Mouse (Mus musculus) central nervous system, embryonic 14 days (tissue): ENCODE data around the gene Gm49396. TPM values are rescaled to one million over a fixed set of nuclear protein-coding genes. Genes with fewer than 3 reads are reported as not detected.

ENCODE experiments used
- polyA plus RNA-seq: library from polyadenylated mRNA; depleted of rRNA; stranded (reverse); fragments of >200 nt; gene quantifications from 2 replicates; pipeline ENCODE4 v1.2.3, GENCODE M21; 2012; rRNA removed

Gm49396 gene
- polyA plus RNA-seq: 6.8 and 8.1 TPM in 2 replicates

GRCm38 (mm10) chr7:30563117-30563905, at the start of gene Gm49396, which contains the start of the genes U2af1l4 and Psenen:
Gene Gm49396 (plus strand): TSS chr7:30563344.
Gene U2af1l4 (plus strand): TSS chr7:30563301.
Gene Psenen (minus strand): TSS chr7:30563627.

DNA sequence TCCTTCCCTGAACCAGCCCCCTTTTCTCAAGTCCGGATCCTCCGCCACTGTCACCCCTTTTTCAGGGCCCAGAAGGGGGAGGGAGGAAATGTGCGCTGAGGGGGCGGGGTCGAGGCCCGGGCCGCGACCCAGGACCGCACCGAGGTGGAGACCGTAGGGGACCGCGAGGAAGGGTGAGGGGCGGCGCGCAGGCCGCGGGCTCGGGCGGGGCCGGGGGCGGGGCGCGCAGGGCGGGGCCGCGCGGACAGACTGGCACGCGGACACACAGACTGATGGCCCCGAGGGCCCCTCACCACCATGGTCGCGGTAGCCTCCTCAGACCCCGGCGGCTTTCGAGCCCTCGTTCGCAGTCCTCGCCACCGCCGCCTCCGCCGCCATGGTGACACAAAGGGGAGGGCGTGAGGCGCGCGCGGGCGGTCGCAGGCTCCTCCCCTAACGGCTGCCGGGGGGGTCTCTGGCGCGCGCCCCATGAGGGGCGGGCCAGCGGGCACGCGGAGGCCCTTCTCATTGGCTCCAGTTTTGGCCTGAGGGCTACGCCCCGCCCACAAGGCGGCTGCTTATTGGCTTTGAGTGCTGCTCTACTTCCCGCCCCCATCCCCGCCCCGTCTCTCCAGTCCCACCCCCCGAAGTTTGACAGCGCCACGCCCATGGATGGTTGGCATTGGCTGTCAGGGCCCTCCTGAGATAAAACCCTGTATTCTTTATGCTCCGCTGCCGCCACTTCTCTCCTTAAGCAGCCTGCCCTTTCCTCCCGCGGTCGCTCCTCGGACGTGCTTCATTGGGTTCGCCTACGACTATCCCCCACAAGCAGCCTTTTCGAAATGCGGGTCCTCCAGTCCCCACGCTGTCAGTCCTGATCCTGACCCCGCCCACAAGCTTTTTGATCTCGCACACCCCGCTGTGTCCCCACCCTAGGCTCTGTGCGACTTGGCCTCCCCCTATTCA, 28.2 kb upstream of the Gm49396 start, which contains the start of gene Arhgap33:
Arhgap33 (minus strand) TSS at position 428 of the 945 bp plus-strand sequence.

DNA sequence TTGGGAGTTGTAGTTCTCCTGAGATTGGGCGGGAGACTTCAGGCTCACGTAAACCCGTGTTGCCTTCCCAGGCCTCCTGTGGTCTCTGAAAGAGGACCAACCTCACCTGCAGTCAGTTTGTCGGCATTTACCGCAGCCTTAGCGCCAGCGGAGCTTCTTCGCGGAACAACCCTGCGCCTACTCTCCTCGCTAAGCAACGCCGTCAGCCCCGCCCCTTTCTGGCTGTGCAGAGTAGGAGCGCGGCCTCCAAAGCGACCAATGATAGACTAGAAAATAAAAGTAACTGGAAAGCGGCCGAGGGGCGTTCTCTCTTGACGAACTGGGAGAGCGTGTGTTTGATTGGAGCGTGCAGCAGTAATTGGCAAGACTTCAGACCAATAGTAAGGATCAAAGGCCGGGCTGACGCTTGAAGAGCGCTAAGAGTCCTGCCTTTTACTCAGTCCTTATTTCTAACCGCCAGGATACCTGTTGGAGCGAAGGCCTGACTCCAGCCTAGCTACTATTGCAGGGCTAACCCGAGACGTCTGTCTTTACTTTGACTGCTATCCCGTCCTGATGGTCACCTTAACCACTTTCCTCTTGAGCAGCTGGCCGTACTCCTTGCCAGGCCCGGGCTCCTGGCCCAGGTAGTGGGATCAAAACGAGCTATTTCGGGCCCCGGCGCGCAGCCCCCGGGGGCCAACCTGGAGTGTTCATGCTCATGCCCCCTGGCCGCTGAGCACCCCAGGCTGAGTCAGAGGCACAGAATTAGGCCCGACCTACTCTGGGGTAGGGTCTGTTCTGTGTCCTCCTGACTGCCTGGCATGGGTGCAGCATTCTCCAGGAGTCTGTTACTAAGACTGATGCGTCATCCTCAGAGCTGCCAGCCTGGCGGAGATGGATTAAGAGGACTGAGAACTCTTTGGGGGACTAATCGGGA, 10.8 kb upstream of the Gm49396 start, which contains the start of the genes Hspb6 and Proser3:
Hspb6 (plus strand) TSS at position 77 of the 919 bp plus-strand sequence.
Proser3 (minus strand) TSS at position 198 of the 919 bp plus-strand sequence.

DNA sequence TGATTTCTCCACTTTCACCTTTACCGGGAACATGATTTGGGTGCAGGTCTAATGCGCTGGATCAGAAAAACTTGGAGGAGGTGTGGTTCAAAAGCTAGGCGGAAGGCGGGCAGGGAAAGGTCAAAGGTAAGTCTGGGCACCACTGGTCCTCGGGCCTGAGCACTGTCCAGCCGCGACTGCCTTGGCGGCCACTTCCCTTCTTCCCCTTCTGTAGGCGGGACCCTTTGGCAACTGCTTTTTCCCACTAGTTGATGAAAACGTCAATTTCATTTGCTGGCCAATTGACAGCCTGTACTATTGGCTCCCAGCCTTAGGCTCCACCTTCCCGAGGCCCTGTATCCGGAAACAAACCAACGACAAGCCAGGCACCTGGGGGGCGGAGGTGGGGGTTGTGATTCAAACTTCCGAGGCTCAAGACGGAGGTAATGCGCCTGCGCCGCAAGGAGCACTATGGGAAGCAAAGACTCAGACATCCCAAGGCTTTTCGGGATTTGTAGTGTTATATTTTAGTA, 3.6 kb upstream of the Gm49396 start, which contains the start of gene Lin37:
Lin37 (minus strand) TSS at position 396 of the 512 bp plus-strand sequence.

DNA sequence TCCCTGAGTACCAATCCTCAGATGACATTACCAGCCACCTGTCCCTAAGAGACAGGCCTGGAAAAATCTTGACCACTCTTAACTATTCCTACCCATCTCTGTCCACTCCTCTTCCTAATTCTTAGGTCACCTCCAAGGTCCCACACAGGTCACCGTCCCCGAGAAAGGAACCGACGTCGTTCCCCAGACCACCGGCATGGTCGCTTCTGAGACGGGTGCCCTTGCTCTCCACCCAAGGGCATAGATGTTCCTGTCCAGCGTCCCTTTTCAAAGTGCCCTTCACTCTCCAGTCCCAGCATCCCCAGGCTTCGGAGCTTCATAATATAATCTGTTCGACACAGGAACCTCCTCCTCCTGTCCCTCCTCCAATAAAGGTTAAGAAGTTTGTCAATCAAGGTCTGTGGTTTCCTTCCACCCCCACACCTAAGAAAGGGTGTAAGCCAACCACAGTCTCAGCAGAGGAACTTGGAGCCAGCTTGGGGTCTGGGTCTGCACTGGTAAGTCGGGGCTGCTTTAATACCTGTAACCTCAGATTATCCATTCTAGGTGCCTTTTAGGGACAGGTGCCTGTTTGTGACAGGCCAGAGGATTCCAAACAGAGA, 1.9 kb downstream of the Gm49396 start, which contains the start of gene Igflr1:
Igflr1 (plus strand) TSS at position 458 of the 602 bp plus-strand sequence.

GRCm38 (mm10) chr7:30588676-30589434, 25.7 kb downstream of the Gm49396 start, which contains the start of gene Kmt2b:
Gene Kmt2b (minus strand): TSS chr7:30588726.

DNA sequence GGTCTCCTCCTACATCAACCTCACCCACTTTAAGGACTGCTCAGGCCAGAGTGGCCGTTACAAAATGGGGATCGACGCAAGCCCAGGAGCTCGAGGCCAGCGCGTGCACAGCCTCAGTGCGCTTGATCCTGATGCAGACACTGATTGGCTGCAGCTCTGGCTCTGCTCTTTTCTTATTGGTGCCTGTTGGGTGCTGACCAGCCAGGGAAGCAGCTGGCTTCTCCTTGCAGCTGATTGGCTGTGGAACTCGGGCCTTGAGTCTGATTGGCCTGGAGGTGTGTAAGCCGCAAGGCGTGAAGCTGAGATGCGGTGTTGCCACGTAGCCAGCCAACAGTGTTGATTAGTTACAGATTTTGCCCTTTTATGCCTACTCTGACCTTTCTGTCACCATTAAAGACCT, 35.6 kb downstream of the Gm49396 start, which contains the start of gene Zbtb32:
Zbtb32 (minus strand) TSS at position 124 of the 400 bp plus-strand sequence.

DNA sequence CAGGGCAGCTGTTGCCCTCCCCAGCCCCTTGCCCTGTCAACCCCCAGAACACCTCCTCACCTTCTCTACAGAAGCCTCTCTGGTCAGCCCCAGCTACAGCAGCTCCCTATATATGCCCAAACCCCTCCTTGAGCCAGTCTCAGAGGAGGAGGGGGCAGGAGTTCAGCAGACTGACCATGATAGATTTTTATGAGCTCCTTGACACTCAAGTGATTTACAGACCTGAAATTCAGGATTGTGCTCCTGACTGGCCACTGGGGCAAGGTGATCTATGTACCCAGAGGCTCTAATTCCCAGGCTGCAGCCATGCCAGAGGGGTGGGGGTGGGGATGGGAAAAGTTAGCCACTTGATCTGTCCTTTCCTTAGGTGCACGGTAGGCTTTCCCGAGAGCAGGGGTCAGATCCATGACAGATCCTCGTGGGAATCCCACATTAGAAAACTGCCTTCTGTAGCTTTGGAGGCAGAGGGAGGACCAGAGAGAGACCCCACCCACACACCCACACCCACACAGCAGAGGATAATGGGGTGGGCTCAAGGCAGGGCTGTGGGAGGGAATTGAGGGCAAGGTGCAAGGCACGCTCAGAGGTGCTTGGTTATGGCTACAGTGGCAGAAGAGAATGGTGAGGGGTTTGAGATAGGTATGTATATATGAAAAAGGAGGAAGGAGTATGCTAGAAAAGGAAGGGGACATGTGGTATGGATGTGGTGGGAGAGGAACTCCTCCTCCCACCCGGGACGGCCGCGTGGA, 49.7 kb downstream of the Gm49396 start, which contains the start of gene Upk1a:
Upk1a (minus strand) TSS at position 194 of the 749 bp plus-strand sequence.

Other genes with a start within 250 kb of the Gm49396 start
- 31.1 and 59.8 TPM in 2 replicates for gene Syne4, start 248.5 kb upstream of the Gm49396 start, polyA plus RNA-seq
- gene E130208F15Rik, start 241.6 kb upstream of the Gm49396 start, polyA plus RNA-seq: 0.53 and 0.69 TPM in 2 replicates
- gene Sdhaf1, start 239.4 kb upstream of the Gm49396 start, polyA plus RNA-seq: 21.2 and 23.7 TPM in 2 replicates
- 21.5 and 22.5 TPM in 2 replicates for gene Lrfn3, start 200.6 kb upstream of the Gm49396 start, polyA plus RNA-seq
- 28.6 and 28.9 TPM in 2 replicates for gene Tyrobp, start 149.6 kb upstream of the Gm49396 start, polyA plus RNA-seq
- gene Hcst, start 143.5 kb upstream of the Gm49396 start, polyA plus RNA-seq: 0.79 and 0.81 TPM in 2 replicates
- gene Nfkbid, start 141.6 kb upstream of the Gm49396 start, polyA plus RNA-seq: 2.7 TPM in 2 replicates
- gene Aplp1, start 117.8 kb upstream of the Gm49396 start, polyA plus RNA-seq: 419 and 440 TPM in 2 replicates
- 1.2 and 1.9 TPM in 2 replicates for gene Kirrel2, start 105.7 kb upstream of the Gm49396 start, polyA plus RNA-seq
- 1.2 and 2.2 TPM in 2 replicates for gene Nphs1, start 105.0 kb upstream of the Gm49396 start, polyA plus RNA-seq
- gene Prodh2, start 69.7 kb upstream of the Gm49396 start, polyA plus RNA-seq: not detected in 2 replicates
- gene Arhgap33, start 28.3 kb upstream of the Gm49396 start, polyA plus RNA-seq: 224 and 228 TPM in 2 replicates
- gene Hspb6, start 11.2 kb upstream of the Gm49396 start, polyA plus RNA-seq: 7.7 and 8.1 TPM in 2 replicates
- gene Proser3, start 11.0 kb upstream of the Gm49396 start, polyA plus RNA-seq: 24.6 and 24.9 TPM in 2 replicates
- 51.4 and 53.4 TPM in 2 replicates for gene Lin37, start 3.5 kb upstream of the Gm49396 start, polyA plus RNA-seq
- gene U2af1l4, start within 50 bp of the Gm49396 start, polyA plus RNA-seq: 90.6 and 105 TPM in 2 replicates
- 130 and 143 TPM in 2 replicates for gene Psenen, start 283 bp downstream of the Gm49396 start, polyA plus RNA-seq
- gene Igflr1, start 2.1 kb downstream of the Gm49396 start, polyA plus RNA-seq: 7.5 and 8.5 TPM in 2 replicates
- 69.9 and 74.4 TPM in 2 replicates for gene Kmt2b, start 25.4 kb downstream of the Gm49396 start, polyA plus RNA-seq
- 0.18 and 0.21 TPM in 2 replicates for gene Zbtb32, start 35.6 kb downstream of the Gm49396 start, polyA plus RNA-seq
- 2.3 and 2.6 TPM in 2 replicates for gene Upk1a, start 49.5 kb downstream of the Gm49396 start, polyA plus RNA-seq
- 788 and 848 TPM in 2 replicates for gene Cox6b1, start 62.8 kb downstream of the Gm49396 start, polyA plus RNA-seq
- not detected in 2 replicates for gene Etv2, start 72.5 kb downstream of the Gm49396 start, polyA plus RNA-seq
- 91.4 and 95.2 TPM in 2 replicates for gene Rbm42, start 87.0 kb downstream of the Gm49396 start, polyA plus RNA-seq
- gene Haus5, start 101.7 kb downstream of the Gm49396 start, polyA plus RNA-seq: 35.7 and 41.2 TPM in 2 replicates
- not detected in 2 replicates for gene Pmis2, start 108.3 kb downstream of the Gm49396 start, polyA plus RNA-seq
- not detected in 2 replicates for gene 2200002J24Rik, start 135.6 kb downstream of the Gm49396 start, polyA plus RNA-seq
- 1.4 and 1.6 TPM in 2 replicates for gene Atp4a, start 148.9 kb downstream of the Gm49396 start, polyA plus RNA-seq
- gene Tmem147, start 166.2 kb downstream of the Gm49396 start, polyA plus RNA-seq: 182 and 186 TPM in 2 replicates
- gene Gapdhs, start 180.3 kb downstream of the Gm49396 start, polyA plus RNA-seq: 0.09 and 0.11 TPM in 2 replicates
- gene Sbsn, start 188.1 kb downstream of the Gm49396 start, polyA plus RNA-seq: 5.6 and 7.5 TPM in 2 replicates
- 0.93 and 11.3 TPM in 2 replicates for gene Dmkn, start 200.4 kb downstream of the Gm49396 start, polyA plus RNA-seq
- 0.44 and 18.8 TPM in 2 replicates for gene Krtdap, start 224.6 kb downstream of the Gm49396 start, polyA plus RNA-seq